Mouse (Mus musculus): Measurements from ENCODE around the gene Tspan1. TPM values are rescaled to one million over a fixed set of nuclear protein-coding genes. Genes with fewer than 3 reads are reported as not detected.

The Tspan1 gene
- polyA plus RNA-seq, 1 experiment from 2014 or later = 0.45 TPM

- WGBS = 70% methylated on average over 8 of the region's 8 CpGs
- no peak overlapping the region for H3K4me3 ChIP-seq
- H3K27ac ChIP-seq (replicated peaks) = no peak overlapping the region
Observed at GRCm38 (mm10) chr4:116165708-116166407, 1.5 kb downstream of the Tspan1 start.

GRCm38 (mm10) chr4:116164759-116165554, 2.4 kb downstream of the Tspan1 start:
- 83% methylated on average over 2 of the region's 2 CpGs for whole genome bisulfite sequencing
- no peak for ATAC-seq (ENCODE audit: extremely low read depth, insufficient number of reproducible peaks, low FRiP score, low TSS enrichment)
- H3K27ac ChIP-seq (replicated peaks) = 0 out of 2 replicates have a peak overlapping the region, but pooled peaks have one; percentile 1
- peaks cover 33% of the 10 kb centered on the region for H3K4me1 ChIP-seq
- no peaks in the 10 kb centered on the region for H3K9me3 ChIP-seq
- H3K9ac ChIP-seq = no peak overlapping the region
- no peak overlapping the region for H3K4me2 ChIP-seq
- peaks cover 15% of the 10 kb centered on the region for H3K36me3 ChIP-seq
- no peak overlapping the region for H3K4me3 ChIP-seq
- H3K27me3 ChIP-seq (replicated peaks) = no peaks in the 10 kb centered on the region

More at GRCm38 (mm10) chr4:116165708-116166407, 1.5 kb downstream of the Tspan1 start:
- Histone ChIP-seq H3K9me3 (no peaks in the 10 kb centered on the region), H3K27me3 (replicated peaks) (no peaks in the 10 kb centered on the region), H3K9ac (no peak overlapping the region), H3K4me1 (peaks cover 24% of the 10 kb centered on the region), H3K36me3 (peaks cover 6% of the 10 kb centered on the region; the same call in 1 of the 2 replicates), H3K4me2 (no peak overlapping the region)
- no peak for ATAC-seq (ENCODE audit: extremely low read depth, insufficient number of reproducible peaks, low FRiP score, low TSS enrichment)

- Histone ChIP-seq H3K9me3 (no peaks in the 10 kb centered on the region), H3K4me2 (no peak overlapping the region), H3K9ac (no peak overlapping the region), H3K4me3 (no peak overlapping the region), H3K4me1 (peaks cover 34% of the 10 kb centered on the region), H3K36me3 (peaks cover 43% of the 10 kb centered on the region), H3K27me3 (replicated peaks) (no peaks in the 10 kb centered on the region), H3K27ac (replicated peaks) (no peak overlapping the region)
- WGBS = 71% methylated on average over 4 of the region's 4 CpGs
- ATAC-seq (ENCODE audit: extremely low read depth, insufficient number of reproducible peaks, low FRiP score, low TSS enrichment) = no peak
Observed at GRCm38 (mm10) chr4:116162142-116162541, 5.3 kb downstream of the Tspan1 start.

GRCm38 (mm10) chr4:116160769-116161168, 6.6 kb downstream of the Tspan1 start:
- H3K4me2 ChIP-seq = no peak overlapping the region
- no peak for ATAC-seq (ENCODE audit: extremely low read depth, insufficient number of reproducible peaks, low FRiP score, low TSS enrichment)
- 40% methylated on average over 3 of the region's 3 CpGs for WGBS
- peak overlapping the region; percentile 38; the same call in 1 of the 2 replicates for H3K9ac ChIP-seq
- H3K27ac ChIP-seq (replicated peaks) = peak overlapping the region; percentile 5; the same call in 1 of the 2 replicates
- H3K27me3 ChIP-seq (replicated peaks) = no peaks in the 10 kb centered on the region
- no peaks in the 10 kb centered on the region for H3K9me3 ChIP-seq
- H3K36me3 ChIP-seq = peaks cover 57% of the 10 kb centered on the region
- H3K4me3 ChIP-seq = no peak overlapping the region
- peaks cover 34% of the 10 kb centered on the region for H3K4me1 ChIP-seq

GRCm38 (mm10) chr4:116159912-116160311, 7.5 kb downstream of the Tspan1 start:
- Histone ChIP-seq H3K4me2 (no peak overlapping the region), H3K27ac (replicated peaks) (0 out of 2 replicates have a peak overlapping the region, but pooled peaks have one; percentile 5), H3K9ac (no peak overlapping the region), H3K27me3 (replicated peaks) (no peaks in the 10 kb centered on the region), H3K9me3 (no peaks in the 10 kb centered on the region), H3K4me1 (peaks cover 30% of the 10 kb centered on the region), H3K36me3 (peaks cover 65% of the 10 kb centered on the region), H3K4me3 (no peak overlapping the region)
- WGBS = 68% methylated on average over 3 of the region's 3 CpGs
- ATAC-seq (ENCODE audit: extremely low read depth, insufficient number of reproducible peaks, low FRiP score, low TSS enrichment) = no peak

GRCm38 (mm10) chr4:116157882-116158281, 9.5 kb downstream of the Tspan1 start:
- no peak for ATAC-seq (ENCODE audit: extremely low read depth, insufficient number of reproducible peaks, low FRiP score, low TSS enrichment)
- Histone ChIP-seq H3K27me3 (replicated peaks) (no peaks in the 10 kb centered on the region), H3K4me1 (peaks cover 24% of the 10 kb centered on the region), H3K4me2 (no peak overlapping the region), H3K27ac (replicated peaks) (no peak overlapping the region), H3K9me3 (no peaks in the 10 kb centered on the region), H3K4me3 (no peak overlapping the region), H3K9ac (no peak overlapping the region), H3K36me3 (peaks cover 85% of the 10 kb centered on the region)
- WGBS = 90% methylated on average over 2 of the region's 2 CpGs

- Histone ChIP-seq H3K4me1 (peaks cover 20% of the 10 kb centered on the region), H3K36me3 (peaks cover 62% of the 10 kb centered on the region), H3K9ac (no peak overlapping the region), H3K4me2 (no peak overlapping the region), H3K27me3 (replicated peaks) (no peaks in the 10 kb centered on the region), H3K27ac (replicated peaks) (no peak overlapping the region), H3K9me3 (no peaks in the 10 kb centered on the region), H3K4me3 (no peak overlapping the region)
- WGBS = 90% methylated on average over 15 of the region's 15 CpGs
- ATAC-seq (ENCODE audit: extremely low read depth, insufficient number of reproducible peaks, low FRiP score, low TSS enrichment) = no peak
Observed at GRCm38 (mm10) chr4:116152702-116153101, 14.7 kb downstream of the Tspan1 start.

GRCm38 (mm10) chr4:116151238-116151637, 16.2 kb downstream of the Tspan1 start, which contains the start of gene Lurap1:
Lurap1 (minus strand) TSS chr4:116151338.
- H3K36me3 ChIP-seq = peaks cover 47% of the 10 kb centered on the region
- peak within 1 kb of the TSS; percentile 91 for H3K27ac ChIP-seq (replicated peaks)
- H3K4me1 ChIP-seq = peaks cover 20% of the 10 kb centered on the region
- H3K9ac ChIP-seq = peak within 1 kb of the TSS; percentile 98
- peak within 1 kb of the TSS; percentile 86 for H3K4me3 ChIP-seq
- peak within 1 kb of the TSS; percentile 81 for H3K4me2 ChIP-seq
- no peaks in the 10 kb centered on the region for H3K9me3 ChIP-seq
- no peak for ATAC-seq (ENCODE audit: extremely low read depth, insufficient number of reproducible peaks, low FRiP score, low TSS enrichment)
- no peaks in the 10 kb centered on the region for H3K27me3 ChIP-seq (replicated peaks)
- 73% methylated on average over 6 of the region's 6 CpGs for WGBS

- no peak for ATAC-seq (ENCODE audit: extremely low read depth, insufficient number of reproducible peaks, low FRiP score, low TSS enrichment)
- Histone ChIP-seq H3K36me3 (peaks cover 43% of the 10 kb centered on the region), H3K27me3 (replicated peaks) (no peaks in the 10 kb centered on the region), H3K4me3 (peak overlapping the region; percentile 86), H3K9me3 (no peaks in the 10 kb centered on the region), H3K27ac (replicated peaks) (peak overlapping the region; percentile 91), H3K4me2 (peak overlapping the region; percentile 81), H3K9ac (peak overlapping the region; percentile 98), H3K4me1 (peaks cover 20% of the 10 kb centered on the region)
- WGBS = 18% methylated on average over 4 of the region's 4 CpGs
Observed at GRCm38 (mm10) chr4:116150862-116151221, 16.6 kb downstream of the Tspan1 start.

- Histone ChIP-seq H3K4me2 (peak overlapping the region; percentile 81), H3K4me3 (peak overlapping the region; percentile 86), H3K4me1 (peaks cover 20% of the 10 kb centered on the region), H3K27ac (replicated peaks) (peak overlapping the region; percentile 91), H3K9ac (peak overlapping the region; percentile 98), H3K27me3 (replicated peaks) (no peaks in the 10 kb centered on the region), H3K9me3 (no peaks in the 10 kb centered on the region), H3K36me3 (peaks cover 38% of the 10 kb centered on the region)
- ATAC-seq (ENCODE audit: extremely low read depth, insufficient number of reproducible peaks, low FRiP score, low TSS enrichment) = peak; percentile 72
- under 1% methylated on average over 66 of the region's 73 CpGs for WGBS
Observed at GRCm38 (mm10) chr4:116150156-116150861, 17.1 kb downstream of the Tspan1 start.

- H3K4me1 ChIP-seq = peaks cover 21% of the 10 kb centered on the region
- H3K9me3 ChIP-seq = no peaks in the 10 kb centered on the region
- H3K27me3 ChIP-seq (replicated peaks) = no peaks in the 10 kb centered on the region
- ATAC-seq (ENCODE audit: extremely low read depth, insufficient number of reproducible peaks, low FRiP score, low TSS enrichment) = no peak
- peak overlapping the region; percentile 91 for H3K27ac ChIP-seq (replicated peaks)
- peak overlapping the region; percentile 98 for H3K9ac ChIP-seq
- H3K36me3 ChIP-seq = peaks cover 33% of the 10 kb centered on the region
- peak overlapping the region; percentile 86 for H3K4me3 ChIP-seq
- 20% methylated on average over 6 of the region's 6 CpGs for WGBS
- H3K4me2 ChIP-seq = peak overlapping the region; percentile 81
Observed at GRCm38 (mm10) chr4:116149812-116150155, 17.6 kb downstream of the Tspan1 start.
